Mouse (Mus musculus) forebrain, embryonic 15.5 days (tissue): ENCODE data around the gene Gpr68. TPM values are rescaled to one million over a fixed set of nuclear protein-coding genes. Genes with fewer than 3 reads are reported as not detected.

ENCODE experiments used
- ATAC-seq: fragments of 200-750 bp; cut with Nextera tagmentation; replicated peaks from 2 replicates; pipeline ENCODE4 v1.8.0; 2017; ENCODE audit warnings: mild to moderate bottlenecking, moderate TSS enrichment, moderate library complexity
- H3K27ac ChIP-seq: fragments of 300-500 bp; sonication (generic); replicated peaks from 2 replicates; pipeline ENCODE4 v1.5.1; 2015; ENCODE audit warnings: mild to moderate bottlenecking, inconsistent platforms
- H3K27me3 ChIP-seq: fragments of 300-500 bp; sonication (generic); 2 replicates; pipeline ENCODE4 v1.6.1; 2015; ENCODE audit warnings: inconsistent platforms
- H3K36me3 ChIP-seq: fragments of 300-500 bp; sonication (generic); 2 replicates; pipeline ENCODE4 v1.6.1; 2015; ENCODE audit warnings: mild to moderate bottlenecking, inconsistent platforms
- H3K4me1 ChIP-seq: fragments of 300-500 bp; sonication (generic); 2 replicates; pipeline ENCODE4 v1.6.1; 2015; ENCODE audit warnings: inconsistent platforms
- H3K4me2 ChIP-seq: fragments of 300-500 bp; sonication (generic); replicated peaks from 2 replicates; pipeline ENCODE4 v1.6.1; 2015; ENCODE audit warnings: mild to moderate bottlenecking, inconsistent platforms
- H3K4me3 ChIP-seq: fragments of 300-500 bp; sonication (generic); 2 replicates; pipeline ENCODE4 v1.5.1; 2015; ENCODE audit warnings: mild to moderate bottlenecking, inconsistent platforms
- H3K9ac ChIP-seq: fragments of 300-500 bp; sonication (generic); replicated peaks from 2 replicates; pipeline ENCODE4 v1.6.1; 2015; ENCODE audit warnings: mild to moderate bottlenecking, inconsistent platforms
- H3K9me3 ChIP-seq: fragments of 300-500 bp; sonication (generic); 2 replicates; pipeline ENCODE4 v1.6.1; 2016; ENCODE audit warnings: inconsistent platforms
- WGBS: fragments of 180-500 bp; shearing (Covaris S2); methylation state at CpG from one replicate; pipeline ENCODE4 v1.1.7; 2015; ENCODE audit warnings: mixed read lengths; 5-methylcytosine and 5-hydroxymethylcytosine counted together
- polyA plus RNA-seq: library from polyadenylated mRNA; unstranded; fragments of >200 nt; fragmentation: Nextera tagmentation; extraction: Ambion mirVana; gene quantifications from 2 replicates; pipeline ENCODE4 v1.2.1, GENCODE M21; 2015

Gene Gpr68
- polyA plus RNA-seq, 1 experiment from 2014 or later = 1.1 TPM

DNA sequence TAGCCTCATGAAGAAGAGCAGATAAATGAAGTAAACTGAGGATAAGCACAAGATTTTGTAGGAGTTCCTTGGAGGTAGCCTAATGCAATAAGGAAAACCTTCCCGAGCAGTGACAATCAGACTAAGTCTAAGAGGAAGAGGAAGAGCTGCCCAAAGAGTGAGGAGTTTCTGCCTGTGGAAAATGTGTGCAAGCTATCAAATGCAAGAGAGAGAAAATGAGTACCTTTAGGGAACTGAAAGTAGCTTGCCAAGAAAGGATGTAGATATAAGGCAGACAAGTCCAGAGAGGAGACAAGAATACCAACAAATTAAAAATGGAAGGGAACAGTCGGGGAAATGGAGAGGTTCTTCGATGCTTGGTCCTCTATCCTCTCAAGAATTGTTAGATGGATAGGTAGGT, 22.4 kb downstream of the Gpr68 start:
- no peak overlapping the region for H3K4me2 ChIP-seq
- no peaks in the 10 kb centered on the region for H3K36me3 ChIP-seq
- H3K9me3 ChIP-seq = no peaks in the 10 kb centered on the region
- H3K9ac ChIP-seq = no peak overlapping the region
- no peak overlapping the region for H3K4me3 ChIP-seq
- no peaks in the 10 kb centered on the region for H3K27me3 ChIP-seq
- 96% methylated on average over 3 of the region's 3 CpGs for WGBS
- H3K27ac ChIP-seq = no peak overlapping the region
- H3K4me1 ChIP-seq = 0 out of 2 replicates have a peak, but pooled peaks cover 5% of the 10 kb centered on the region
- ATAC-seq = no peak

DNA sequence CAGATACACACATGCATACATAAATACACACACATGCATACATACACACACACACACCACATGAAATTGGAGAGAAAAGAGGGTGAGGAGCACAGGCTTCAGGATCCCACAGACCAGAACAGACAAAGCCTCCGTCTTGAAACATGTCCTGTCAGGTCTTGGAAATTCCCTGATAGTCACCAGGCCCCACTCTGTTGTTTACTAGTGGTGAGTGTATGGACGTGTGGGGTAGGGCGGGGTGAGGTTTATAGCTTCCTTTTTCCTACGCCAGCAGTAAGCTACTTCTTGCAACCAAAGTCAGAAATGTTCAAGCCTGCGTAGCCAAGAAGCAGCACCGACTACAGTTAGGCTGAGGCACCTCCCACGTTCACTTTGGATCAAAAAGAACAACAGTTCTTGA, 24.8 kb downstream of the Gpr68 start:
- no peaks in the 10 kb centered on the region for H3K9me3 ChIP-seq
- WGBS = 86% methylated on average over 7 of the region's 7 CpGs
- no peak overlapping the region for H3K9ac ChIP-seq
- no peak for ATAC-seq
- no peak overlapping the region for H3K4me3 ChIP-seq
- no peak overlapping the region for H3K27ac ChIP-seq
- H3K4me2 ChIP-seq = no peak overlapping the region
- H3K4me1 ChIP-seq = 0 out of 2 replicates have a peak, but pooled peaks cover 5% of the 10 kb centered on the region
- H3K36me3 ChIP-seq = no peaks in the 10 kb centered on the region
- no peaks in the 10 kb centered on the region for H3K27me3 ChIP-seq

DNA sequence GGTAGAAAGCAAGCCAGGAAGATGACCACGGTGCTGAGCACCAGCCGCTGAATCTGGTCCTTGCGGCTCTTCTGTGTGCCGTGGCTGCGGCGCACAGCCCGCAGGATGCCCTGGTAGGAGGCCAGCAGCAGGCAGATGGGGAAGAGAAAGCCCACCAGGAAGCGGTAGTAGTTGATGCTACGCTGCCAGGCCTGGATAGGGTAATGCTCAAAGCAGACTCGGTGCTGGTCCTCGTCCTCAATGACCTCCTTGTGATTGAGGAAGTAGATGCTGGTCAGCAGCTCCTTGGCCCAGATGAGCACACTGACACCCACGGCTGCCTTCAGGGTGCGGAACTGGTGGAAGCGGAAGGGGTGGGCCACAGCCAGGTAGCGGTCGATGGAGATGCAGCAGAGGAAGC, 29.4 kb downstream of the Gpr68 start:
- no peaks in the 10 kb centered on the region for H3K9me3 ChIP-seq
- no peaks in the 10 kb centered on the region for H3K27me3 ChIP-seq
- ATAC-seq = no peak
- H3K27ac ChIP-seq = no peak overlapping the region
- no peak overlapping the region for H3K9ac ChIP-seq
- no peaks in the 10 kb centered on the region for H3K4me1 ChIP-seq
- H3K4me2 ChIP-seq = no peak overlapping the region
- no peak overlapping the region for H3K4me3 ChIP-seq
- WGBS = 92% methylated on average over 16 of the region's 16 CpGs
- no peaks in the 10 kb centered on the region for H3K36me3 ChIP-seq

DNA sequence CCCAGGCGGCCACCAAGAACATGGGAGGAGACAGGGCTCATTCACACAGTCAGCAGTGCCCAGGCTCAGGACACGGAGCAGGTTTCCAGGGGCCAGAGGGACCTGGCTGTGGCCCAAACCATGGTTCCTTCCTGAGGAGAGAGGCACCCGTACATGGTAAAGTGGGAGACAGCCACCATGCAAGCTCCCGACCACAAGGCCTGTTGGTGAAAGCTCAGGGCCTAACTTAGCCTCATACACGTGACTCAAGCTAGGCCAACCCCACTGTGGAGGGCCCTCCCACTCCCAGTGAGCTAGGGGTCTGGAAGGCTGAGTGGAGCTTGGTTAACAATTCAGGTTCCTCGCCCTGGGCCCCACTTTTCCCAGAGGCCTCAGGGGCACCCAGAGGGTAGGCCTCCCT, 30.1 kb downstream of the Gpr68 start:
- Histone ChIP-seq H3K4me2 (no peak overlapping the region), H3K9me3 (no peaks in the 10 kb centered on the region), H3K9ac (no peak overlapping the region), H3K27me3 (no peaks in the 10 kb centered on the region), H3K27ac (no peak overlapping the region), H3K4me1 (no peaks in the 10 kb centered on the region), H3K4me3 (no peak overlapping the region), H3K36me3 (no peaks in the 10 kb centered on the region)
- WGBS = 80% methylated on average over 6 of the region's 6 CpGs
- no peak for ATAC-seq

DNA sequence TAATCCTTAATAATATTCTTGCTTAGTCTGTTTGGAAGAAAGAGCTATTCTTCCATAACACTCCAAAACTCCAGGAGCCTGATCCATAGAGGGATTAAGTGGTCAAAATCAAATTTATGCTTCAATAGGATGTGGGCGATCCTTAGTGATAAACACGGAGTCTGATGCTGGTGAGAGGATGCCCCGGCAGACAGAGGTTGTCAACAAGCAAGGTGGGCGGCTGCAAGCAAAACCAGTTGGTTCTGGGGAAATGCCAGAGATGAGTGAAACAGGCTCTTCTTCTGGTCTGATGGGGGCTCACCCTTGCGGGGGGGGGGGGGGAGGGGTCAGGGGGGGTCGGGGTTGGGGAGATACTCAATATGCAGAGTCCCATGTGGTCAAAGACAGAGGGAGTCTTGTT, 32.0 kb downstream of the Gpr68 start:
- Histone ChIP-seq H3K27ac (no peak overlapping the region), H3K4me1 (no peaks in the 10 kb centered on the region), H3K4me3 (no peak overlapping the region), H3K36me3 (no peaks in the 10 kb centered on the region), H3K9ac (no peak overlapping the region), H3K27me3 (no peaks in the 10 kb centered on the region), H3K4me2 (no peak overlapping the region), H3K9me3 (no peaks in the 10 kb centered on the region)
- no peak for ATAC-seq
- 79% methylated on average over 6 of the region's 6 CpGs for WGBS

DNA sequence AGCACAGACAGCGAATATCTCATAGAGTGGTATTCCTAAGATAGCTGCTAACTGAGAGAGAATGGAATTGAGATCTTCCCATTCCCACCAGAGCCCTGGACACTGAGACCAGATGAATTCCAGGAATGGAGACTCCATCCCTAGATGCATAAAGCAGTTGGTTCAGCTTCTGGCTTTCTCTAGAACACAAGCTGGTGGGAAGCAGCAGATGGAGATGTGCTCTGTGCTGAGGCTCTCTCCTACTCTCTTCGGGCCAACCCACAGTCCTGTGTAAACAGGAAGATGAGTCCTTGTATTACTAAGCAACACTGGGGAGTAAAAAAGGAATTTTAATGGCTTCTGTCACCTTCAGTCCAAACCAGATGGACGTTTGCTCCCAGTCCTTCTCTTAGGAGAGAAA, 32.4 kb downstream of the Gpr68 start:
- WGBS = 64% methylated on average over 3 of the region's 3 CpGs
- H3K27ac ChIP-seq = no peak overlapping the region
- no peaks in the 10 kb centered on the region for H3K27me3 ChIP-seq
- no peak overlapping the region for H3K4me2 ChIP-seq
- no peak for ATAC-seq
- H3K4me1 ChIP-seq = no peaks in the 10 kb centered on the region
- H3K4me3 ChIP-seq = no peak overlapping the region
- H3K9me3 ChIP-seq = no peaks in the 10 kb centered on the region
- H3K36me3 ChIP-seq = no peaks in the 10 kb centered on the region
- H3K9ac ChIP-seq = no peak overlapping the region

DNA sequence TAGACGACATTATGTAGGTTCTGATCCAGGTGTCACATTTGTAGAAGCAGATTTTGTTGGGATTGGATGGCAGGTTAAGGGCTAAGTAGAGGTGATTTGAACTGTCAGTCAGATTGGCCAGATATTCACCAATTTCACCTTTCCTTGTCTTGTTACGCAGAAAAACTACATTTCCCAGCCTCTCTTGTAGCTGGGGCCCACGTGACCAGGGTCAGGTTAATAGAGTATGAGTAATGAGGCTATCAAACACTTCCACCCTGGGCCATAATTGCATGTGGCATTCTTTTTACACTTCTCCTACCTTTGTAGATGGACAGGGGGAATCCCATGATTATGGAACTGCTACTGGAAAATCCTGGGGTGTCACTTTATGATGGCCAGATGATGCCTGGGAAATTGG, 34.4 kb downstream of the Gpr68 start:
- H3K4me2 ChIP-seq = no peak overlapping the region
- no peak overlapping the region for H3K27ac ChIP-seq
- H3K27me3 ChIP-seq = no peaks in the 10 kb centered on the region
- H3K9ac ChIP-seq = no peak overlapping the region
- ATAC-seq = no peak
- no peaks in the 10 kb centered on the region for H3K9me3 ChIP-seq
- no peak overlapping the region for H3K4me3 ChIP-seq
- 85% methylated on average over 3 of the region's 3 CpGs for WGBS
- H3K4me1 ChIP-seq = no peaks in the 10 kb centered on the region
- H3K36me3 ChIP-seq = no peaks in the 10 kb centered on the region

DNA sequence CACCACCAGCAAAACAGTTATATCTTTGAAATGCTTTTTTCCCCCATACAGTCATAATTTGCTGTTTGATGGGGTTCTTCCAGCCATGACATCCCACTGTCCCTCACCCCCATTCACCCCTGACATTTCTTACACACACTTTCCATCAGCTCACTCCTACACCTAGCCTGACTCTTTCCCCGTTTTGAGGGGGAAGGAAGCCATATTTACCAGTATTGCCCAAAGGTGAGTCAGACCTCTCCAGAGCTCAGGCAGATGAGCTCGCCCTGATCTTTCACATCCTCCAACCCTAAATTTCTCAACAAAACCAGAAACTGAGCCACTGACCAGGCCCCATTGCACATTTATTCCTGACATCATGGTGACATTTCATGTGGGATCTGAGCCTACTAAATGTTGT, 36.2 kb downstream of the Gpr68 start:
- no peak for ATAC-seq

DNA sequence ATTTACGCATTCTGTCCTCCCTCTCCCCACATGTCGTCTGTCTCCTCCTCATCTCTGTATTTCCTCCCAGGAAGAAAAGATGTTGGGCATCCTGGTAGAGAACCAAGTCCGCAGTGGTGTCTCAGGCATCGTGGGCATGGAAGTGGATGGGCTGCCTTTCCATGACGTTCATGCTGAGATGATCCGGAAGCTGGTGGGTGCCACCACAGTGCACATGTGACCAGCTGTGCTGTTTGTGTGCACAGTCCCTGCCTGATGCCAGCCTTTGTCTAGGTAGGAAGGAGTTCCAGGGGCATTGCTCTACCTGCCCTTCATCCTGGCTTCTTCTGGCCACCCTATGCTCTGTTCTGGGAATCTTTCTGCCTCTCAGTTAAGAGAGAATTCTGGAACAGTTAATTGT, 36.8 kb downstream of the Gpr68 start:
- H3K4me3 ChIP-seq = no peak overlapping the region
- H3K4me2 ChIP-seq = no peak overlapping the region
- no peaks in the 10 kb centered on the region for H3K4me1 ChIP-seq
- no peaks in the 10 kb centered on the region for H3K27me3 ChIP-seq
- no peak for ATAC-seq
- H3K36me3 ChIP-seq = no peaks in the 10 kb centered on the region
- H3K9me3 ChIP-seq = no peaks in the 10 kb centered on the region
- no peak overlapping the region for H3K27ac ChIP-seq
- no peak overlapping the region for H3K9ac ChIP-seq
- WGBS = 91% methylated on average over 6 of the region's 6 CpGs

More for the DNA sequence above, 36.2 kb downstream of the Gpr68 start:
- H3K27ac ChIP-seq = no peak overlapping the region
- no peak overlapping the region for H3K9ac ChIP-seq
- H3K27me3 ChIP-seq = no peaks in the 10 kb centered on the region
- no peaks in the 10 kb centered on the region for H3K9me3 ChIP-seq
- 85% methylated on average over 2 of the region's 2 CpGs for WGBS
- H3K36me3 ChIP-seq = no peaks in the 10 kb centered on the region
- H3K4me3 ChIP-seq = no peak overlapping the region
- no peak overlapping the region for H3K4me2 ChIP-seq
- no peaks in the 10 kb centered on the region for H3K4me1 ChIP-seq

DNA sequence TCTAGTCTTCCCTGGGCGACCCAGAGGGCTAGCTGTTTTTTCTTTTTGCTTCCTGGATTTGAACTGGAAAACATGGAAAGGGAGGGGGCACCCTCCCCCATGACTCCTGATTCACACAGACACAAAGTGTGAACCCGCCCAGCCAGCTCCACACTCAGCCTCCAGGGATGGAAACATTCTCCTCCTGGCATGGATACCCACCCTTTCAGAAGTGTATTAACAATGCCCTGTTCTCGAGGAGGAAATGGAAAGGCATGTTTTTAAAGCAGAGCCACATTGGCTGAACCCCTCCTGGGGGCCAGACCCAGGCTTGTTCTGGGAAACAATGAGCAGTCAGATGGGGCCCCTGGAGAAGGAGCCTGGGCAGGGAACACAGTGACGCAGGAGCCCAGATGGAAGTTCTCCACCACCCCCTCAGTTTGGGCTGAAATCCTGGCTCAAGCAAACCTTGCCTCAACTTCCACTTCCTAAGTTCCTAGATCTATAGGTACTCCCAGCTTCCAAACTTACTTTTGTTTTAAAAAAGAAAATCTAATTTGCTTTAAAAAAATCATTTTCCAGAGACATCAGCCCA, 39.9 kb downstream of the Gpr68 start:
- no peak for ATAC-seq

DNA sequence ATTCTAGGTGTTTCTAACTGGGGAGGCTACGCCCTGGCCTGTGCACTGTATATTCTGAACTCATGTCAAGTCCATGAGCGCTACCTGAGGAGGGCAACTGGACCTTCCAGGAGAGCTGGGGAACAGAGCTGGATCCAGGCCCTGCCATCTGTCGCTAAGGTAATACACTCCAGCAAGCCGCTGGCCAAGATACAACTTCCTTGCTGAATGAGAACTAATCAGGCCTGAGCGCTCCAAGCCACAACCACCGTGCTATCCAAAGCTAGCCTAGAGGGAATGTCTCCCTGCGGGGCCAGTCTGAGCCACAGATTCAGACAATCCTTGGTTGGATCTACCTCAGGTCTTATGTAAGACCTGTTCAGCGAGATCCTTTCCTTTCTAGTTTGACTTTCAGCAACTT, 40.9 kb downstream of the Gpr68 start:
- Histone ChIP-seq H3K36me3 (no peaks in the 10 kb centered on the region), H3K9me3 (no peaks in the 10 kb centered on the region), H3K9ac (no peak overlapping the region), H3K4me3 (no peak overlapping the region), H3K4me1 (no peaks in the 10 kb centered on the region), H3K4me2 (no peak overlapping the region), H3K27me3 (no peaks in the 10 kb centered on the region), H3K27ac (no peak overlapping the region)
- 86% methylated on average over 8 of the region's 8 CpGs for WGBS
- no peak for ATAC-seq

More for the DNA sequence above, 39.9 kb downstream of the Gpr68 start:
- Histone ChIP-seq H3K9me3 (no peaks in the 10 kb centered on the region), H3K4me1 (no peaks in the 10 kb centered on the region), H3K27ac (no peak overlapping the region), H3K27me3 (no peaks in the 10 kb centered on the region), H3K9ac (no peak overlapping the region), H3K4me2 (no peak overlapping the region), H3K4me3 (no peak overlapping the region), H3K36me3 (no peaks in the 10 kb centered on the region)
- 56% methylated on average over 4 of the region's 4 CpGs for WGBS

DNA sequence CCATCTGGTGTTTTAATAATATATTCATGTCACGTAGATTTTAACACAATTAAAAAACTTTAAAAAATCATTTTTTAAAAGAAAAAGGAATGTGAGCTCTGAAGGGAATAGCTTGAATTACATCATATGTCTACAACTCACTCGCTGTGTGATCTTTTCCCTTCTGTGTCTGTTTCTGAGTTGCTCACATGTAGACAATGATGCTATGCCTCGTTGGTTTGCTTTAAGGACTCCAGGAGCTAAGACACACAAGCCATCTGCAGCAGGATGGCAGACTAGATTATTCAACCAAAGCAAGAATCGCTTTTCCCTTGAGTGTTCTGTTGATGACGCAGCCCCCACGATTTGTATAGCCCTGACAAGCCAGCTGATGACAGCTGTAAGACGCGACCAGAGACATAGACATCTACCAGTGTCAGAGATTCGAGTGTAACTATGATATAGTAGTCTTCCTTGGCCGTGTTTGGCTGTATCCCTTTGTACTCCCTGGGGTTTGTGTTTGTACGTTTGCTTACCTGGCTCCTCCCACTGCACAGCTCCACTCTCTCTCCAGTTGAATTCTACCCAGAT, 42.4 kb downstream of the Gpr68 start:
- ATAC-seq = no peak
- WGBS = 73% methylated on average over 11 of the region's 11 CpGs

DNA sequence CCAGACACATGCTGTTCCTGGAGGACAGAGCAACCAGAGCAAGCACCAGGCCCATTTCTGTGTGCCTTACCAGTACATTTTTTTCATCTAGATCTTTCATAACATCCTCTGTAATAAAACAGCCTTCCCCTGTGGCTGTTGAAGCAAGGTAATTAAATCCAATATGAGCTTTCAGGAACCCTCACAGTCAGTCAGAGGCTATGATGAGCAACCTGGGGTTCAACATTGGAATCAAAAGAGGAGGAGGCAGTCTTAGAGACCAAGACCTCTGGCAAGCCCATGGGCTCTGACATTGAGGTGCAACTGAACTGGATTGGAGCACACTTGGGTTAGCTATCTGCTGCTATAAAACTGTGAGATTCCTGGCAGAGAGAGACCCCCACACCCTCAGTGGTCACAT, 42.9 kb downstream of the Gpr68 start:
- H3K36me3 ChIP-seq = no peaks in the 10 kb centered on the region
- H3K9me3 ChIP-seq = no peaks in the 10 kb centered on the region
- no peak overlapping the region for H3K4me3 ChIP-seq
- H3K4me1 ChIP-seq = no peaks in the 10 kb centered on the region
- no peak for ATAC-seq
- no peak overlapping the region for H3K9ac ChIP-seq
- no peak overlapping the region for H3K27ac ChIP-seq
- H3K4me2 ChIP-seq = no peak overlapping the region
- H3K27me3 ChIP-seq = no peaks in the 10 kb centered on the region

More for the DNA sequence above, 42.4 kb downstream of the Gpr68 start:
- H3K36me3 ChIP-seq = no peaks in the 10 kb centered on the region
- H3K4me1 ChIP-seq = no peaks in the 10 kb centered on the region
- H3K4me3 ChIP-seq = no peak overlapping the region
- H3K27ac ChIP-seq = no peak overlapping the region
- no peaks in the 10 kb centered on the region for H3K27me3 ChIP-seq
- H3K4me2 ChIP-seq = no peak overlapping the region
- no peak overlapping the region for H3K9ac ChIP-seq
- no peaks in the 10 kb centered on the region for H3K9me3 ChIP-seq
